Mouse (Mus musculus) bone marrow macrophage, adult 2 months (primary cell): ENCODE measurements around the gene Atad3a.

Experiments used
- CTCF ChIP-seq: IDR thresholded peaks from 2 replicates; pipeline ENCODE4 v1.5.1; 2012; ENCODE audit warnings: low read depth, mild to moderate bottlenecking, low read length, moderate library complexity
- POLR2A ChIP-seq: IDR thresholded peaks from 2 replicates; pipeline ENCODE4 v1.6.1; 2012; ENCODE audit warnings: mild to moderate bottlenecking, low read depth, low read length, borderline replicate concordance

DNA sequence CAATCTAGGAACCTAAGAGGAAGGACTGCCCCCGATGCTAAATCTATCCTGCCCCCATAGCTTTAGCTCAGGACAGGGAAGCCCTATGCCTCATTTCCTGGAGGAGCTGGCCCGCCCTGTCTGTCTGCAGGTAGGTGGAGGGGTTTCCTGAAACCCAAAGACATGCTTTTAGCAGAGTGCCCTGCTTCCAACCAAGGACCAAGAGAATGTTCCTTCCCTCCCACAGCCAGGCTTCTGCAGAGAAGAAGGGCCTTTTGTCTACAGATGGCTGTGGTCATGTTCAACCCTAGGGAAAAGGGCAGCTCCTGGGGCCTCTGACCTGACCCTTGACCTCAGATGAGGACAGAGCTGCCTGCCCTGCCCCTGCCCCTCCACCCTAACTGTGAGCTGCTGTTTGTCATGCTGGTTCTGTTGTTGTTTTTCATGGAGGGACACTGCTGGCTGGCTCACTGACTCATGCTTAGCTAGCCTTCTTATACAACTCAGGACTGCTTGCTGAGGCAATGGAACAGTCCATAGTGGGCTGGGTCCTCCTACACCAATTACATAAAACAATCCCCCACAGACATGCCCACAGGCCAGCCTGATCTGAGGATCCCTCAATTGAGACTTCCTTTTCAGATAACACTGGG lies 15.9 kb upstream of the Atad3a start:
- no peak for TF ChIP-seq CTCF
- TF ChIP-seq POLR2A, result no peak
